Mouse (Mus musculus): ENCODE data around the gene Bmt2. TPM values are rescaled to one million over a fixed set of nuclear protein-coding genes. Genes with fewer than 3 reads are reported as not detected.

Bmt2 gene
- polyA plus RNA-seq (2012; rRNA removed): 14.6 and 15.9 TPM in 2 replicates

DNA sequence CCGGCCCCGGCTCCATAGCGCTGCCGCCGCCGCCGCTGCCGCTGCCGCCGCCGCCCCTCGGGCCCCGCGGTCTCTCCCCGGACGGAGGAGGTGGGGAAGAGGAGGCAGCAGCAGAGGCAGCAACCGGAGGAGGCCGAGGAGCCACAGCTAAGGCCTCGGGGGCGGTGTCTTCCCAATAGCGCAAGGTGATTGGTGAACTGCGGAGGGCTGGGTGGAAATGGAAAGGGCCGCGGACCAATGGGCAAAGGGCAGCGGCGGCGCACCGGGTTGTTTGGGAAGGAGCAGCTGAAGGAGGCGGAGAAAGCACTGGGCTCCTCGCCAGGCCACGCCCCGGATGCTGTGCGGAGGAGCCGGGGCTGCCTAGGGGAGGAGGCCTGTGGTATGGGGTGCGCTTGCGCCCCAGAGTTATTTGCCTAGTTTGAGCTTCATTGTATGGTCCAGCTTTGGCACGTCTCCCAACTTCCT, at the start of gene Bmt2:
Gene Bmt2 (minus strand): TSS at position 149 of the 465 bp plus-strand sequence.
- DNase-seq (ENCODE audit: extremely low spot score in 1 of 2, low spot score in 1 of 2): peak; percentile 98 to 99

DNA sequence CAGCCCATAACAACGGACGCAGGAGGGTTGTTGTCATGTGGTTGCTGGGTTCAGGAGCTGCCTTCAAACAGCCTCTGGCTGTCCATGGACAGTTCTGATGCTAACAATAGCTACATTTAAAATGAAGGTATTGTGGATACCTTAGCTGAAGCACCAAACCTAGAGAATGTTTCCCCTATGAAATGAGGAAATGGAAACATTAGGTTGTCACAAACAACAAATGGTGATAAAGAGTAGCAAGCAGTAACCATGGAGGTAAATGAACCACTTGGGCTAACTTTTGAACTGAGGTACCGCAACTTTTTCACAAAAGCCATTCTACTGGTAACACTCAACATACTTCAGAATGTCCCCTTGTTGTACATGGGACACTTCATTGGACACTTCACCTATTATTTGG, 44.4 kb upstream of the Bmt2 start:
- no peak for DNase-seq (ENCODE audit: extremely low spot score in 1 of 2, low spot score in 1 of 2)

DNA sequence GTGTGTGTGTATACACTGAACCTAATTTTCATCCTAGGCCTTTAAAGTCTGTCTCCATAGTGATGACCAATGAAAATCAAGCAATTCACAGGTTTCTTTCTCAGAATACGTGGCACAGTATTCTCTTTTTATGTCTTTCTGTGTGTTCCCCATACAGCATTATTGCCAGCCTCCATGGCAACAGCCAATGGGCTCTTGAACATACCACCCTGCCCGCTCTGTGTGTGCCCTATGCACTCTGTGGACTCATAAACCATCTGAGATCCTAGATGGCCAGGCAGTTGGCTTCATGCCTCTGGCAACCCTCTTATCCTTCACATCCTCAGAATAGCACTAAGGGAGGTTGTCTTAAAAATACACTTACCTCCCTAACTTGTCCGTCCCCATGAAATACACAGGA, 37.1 kb upstream of the Bmt2 start:
- no peak for DNase-seq (ENCODE audit: extremely low spot score in 1 of 2, low spot score in 1 of 2)

DNA sequence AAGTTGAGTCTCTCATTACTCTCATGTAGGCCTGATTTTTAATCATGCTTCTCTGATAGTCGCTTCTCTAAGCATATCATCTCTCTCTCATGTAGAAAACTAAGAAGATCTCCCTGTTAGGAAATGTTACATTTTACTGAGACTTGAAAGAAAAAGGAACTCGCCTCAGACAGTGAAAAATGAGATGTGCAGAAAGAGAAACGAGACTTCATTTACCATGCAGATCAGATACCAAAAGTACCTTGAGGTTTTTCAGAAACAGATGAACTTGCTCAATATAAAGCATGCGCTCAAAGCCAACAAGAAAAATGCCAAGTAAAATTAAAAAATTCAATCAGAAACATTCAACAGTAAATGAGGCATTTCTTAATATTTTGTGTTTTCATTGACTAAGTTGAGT, 19.1 kb upstream of the Bmt2 start:
- no peak for DNase-seq (ENCODE audit: extremely low spot score in 1 of 2, low spot score in 1 of 2)

DNA sequence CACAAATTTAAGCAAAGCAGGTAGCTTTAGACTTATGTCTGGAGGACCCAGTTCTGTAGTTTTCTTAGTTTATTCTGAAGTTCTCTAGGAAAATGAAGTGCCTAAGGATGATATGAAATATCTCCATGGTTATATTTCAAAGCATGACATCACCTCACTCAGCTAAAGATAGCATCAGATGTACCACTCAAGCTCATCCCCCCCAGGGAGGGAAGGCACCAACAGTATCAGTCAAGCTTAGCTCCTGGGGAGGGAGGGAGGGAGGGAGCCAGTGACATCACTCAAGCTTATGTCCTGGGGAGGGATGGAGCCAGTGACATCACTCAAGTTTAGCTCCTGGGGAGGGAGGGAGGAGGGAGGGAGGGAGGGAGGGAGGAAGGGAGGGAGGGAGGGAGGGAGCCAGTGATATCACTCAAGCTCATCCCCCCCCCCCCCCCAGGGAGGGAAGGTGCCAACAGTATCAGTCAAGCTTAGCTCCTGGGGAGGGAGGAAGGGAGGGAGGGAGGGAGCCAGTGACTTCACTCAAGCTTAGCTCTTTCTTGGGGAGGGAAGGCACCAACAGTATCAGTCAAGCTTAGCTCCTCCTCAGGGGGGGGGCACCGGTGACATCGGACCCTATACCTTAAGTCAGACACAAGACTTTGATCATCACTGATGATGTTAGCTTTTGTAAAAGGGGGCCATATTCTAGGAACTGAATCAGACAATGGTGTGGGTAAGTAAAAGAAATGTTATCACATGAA, 17.5 kb upstream of the Bmt2 start:
- no peak for DNase-seq (ENCODE audit: extremely low spot score in 1 of 2, low spot score in 1 of 2)

DNA sequence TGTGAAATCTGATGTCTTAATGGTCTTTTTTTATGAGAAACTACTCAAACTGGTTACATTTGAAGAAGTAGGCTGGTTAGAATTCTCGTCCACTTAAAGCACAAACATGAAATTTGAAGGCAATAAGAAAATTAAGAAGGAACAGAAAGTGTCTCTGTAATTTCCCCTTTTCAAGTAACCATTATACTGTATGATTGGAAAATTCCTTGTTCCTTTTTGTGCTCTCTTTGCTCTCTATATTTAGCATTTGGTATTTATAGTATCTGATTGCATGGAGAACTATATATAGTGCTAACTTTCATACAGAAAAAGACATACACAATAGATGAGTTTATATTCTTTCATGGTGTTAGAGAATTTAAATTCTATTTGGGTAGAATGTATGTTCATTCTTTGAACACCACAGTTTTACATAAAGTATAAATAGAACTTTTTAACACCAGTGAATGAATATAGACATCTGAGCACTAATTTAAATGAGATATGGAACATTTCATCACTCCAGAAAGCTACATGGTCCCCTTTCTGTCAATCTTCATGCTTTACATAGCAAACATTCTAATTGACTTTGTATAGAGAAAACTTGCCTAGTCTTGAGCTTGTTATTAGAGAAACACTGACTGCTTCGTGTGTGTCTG, 14.0 kb upstream of the Bmt2 start:
- no peak for DNase-seq (ENCODE audit: extremely low spot score in 1 of 2, low spot score in 1 of 2)

DNA sequence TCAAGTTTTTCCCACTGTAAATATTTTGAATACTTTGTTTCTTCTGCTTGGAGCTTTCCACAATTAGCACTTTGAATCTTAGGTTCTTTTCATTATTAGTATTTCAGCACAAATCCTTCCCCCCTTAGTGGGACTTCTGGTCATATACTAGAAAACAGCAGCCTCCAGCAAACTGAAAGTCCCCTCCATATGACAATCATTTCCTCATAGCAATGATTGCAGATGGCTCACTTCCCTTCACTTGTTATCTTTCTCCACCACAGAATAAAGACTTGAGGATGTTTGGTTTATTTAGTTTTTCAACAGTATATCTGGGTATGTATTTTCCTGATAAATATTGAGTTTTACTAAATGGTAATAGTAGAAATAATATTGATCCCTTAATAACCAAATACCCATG, 12.6 kb upstream of the Bmt2 start:
- DNase-seq (ENCODE audit: extremely low spot score in 1 of 2, low spot score in 1 of 2): no peak

DNA sequence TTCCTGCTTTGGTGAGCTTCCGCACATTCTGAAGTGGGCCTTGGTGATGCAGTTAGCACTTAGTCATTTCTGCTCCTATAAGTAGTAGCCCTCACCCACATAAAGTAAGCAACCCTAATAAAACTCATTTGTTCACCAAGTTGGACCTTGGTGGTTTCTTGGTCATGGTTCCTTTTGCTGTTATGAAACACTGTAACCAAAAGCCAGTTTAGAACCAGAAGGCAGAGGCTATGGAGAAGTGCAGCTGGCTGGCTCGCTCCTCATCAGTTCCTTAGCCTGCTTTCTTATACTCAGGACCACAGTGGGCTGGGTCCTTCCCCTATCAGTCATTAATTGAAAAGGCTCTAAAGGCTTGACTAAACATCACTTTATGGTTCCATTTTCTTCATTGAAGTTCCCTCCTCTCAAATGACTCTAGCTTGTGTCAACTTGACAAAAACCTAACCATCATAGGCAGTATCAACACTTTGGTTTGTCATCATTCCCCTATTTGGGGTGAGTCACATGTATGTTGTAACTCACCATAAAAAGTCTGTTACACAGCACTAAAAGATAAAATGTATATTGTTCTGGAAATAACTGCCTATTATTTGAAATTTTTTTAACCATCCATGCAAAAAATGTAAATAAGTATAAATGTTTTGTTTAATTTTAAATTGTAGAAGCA, 6.3 kb upstream of the Bmt2 start:
- DNase-seq (ENCODE audit: extremely low spot score in 1 of 2, low spot score in 1 of 2): no peak

DNA sequence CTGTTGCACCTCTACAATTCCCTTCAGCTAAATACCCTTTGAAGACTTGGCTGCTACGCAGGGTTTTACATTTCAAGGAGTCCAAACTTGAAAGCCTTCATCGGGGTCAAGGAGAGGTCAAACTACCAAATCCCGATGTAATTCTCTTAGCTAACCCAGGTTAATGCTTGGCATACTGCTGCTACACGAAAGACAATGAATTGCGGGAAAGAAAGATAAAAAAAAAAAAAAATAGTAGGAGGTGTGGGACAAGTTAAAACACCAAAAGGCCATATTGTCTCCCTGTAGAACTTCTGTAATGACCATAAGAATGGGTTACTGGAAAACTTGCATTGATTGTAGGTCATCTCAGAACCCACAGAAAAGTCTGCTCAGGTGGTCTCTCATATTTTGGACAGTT, 583 bp upstream of the Bmt2 start:
- DNase-seq (ENCODE audit: extremely low spot score in 1 of 2, low spot score in 1 of 2): no peak

DNA sequence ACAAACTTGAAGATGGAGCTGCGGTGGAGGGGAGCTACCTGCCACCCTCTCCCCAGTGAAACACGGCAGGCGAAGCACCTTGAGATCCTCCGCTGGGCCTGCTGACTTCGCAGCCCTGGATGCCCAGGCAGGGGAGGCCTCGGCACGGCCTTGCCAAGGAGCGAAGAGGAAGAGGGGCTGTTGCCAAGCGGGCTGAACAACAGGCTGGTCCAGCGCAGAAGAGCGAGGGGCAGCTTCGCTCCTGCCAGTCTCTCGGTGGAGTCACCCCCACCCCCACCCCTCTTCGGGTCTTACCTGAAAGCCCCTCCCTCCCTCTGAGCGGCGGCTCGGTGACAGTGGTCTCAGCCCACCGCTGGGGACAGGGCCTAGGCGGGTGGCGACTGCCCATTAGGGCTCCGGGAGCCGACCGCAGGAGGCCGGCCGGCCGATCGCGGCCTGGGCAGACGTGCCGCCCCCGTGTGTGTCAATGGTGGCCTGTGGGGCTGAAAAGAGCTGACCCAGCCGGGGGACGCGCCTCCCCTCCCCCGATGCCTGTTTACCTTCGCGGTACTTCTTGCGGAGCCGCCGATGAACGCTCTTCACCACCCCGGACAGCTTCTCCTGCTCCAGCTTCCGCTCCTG, 515 bp downstream of the Bmt2 start:
- DNase-seq (ENCODE audit: extremely low spot score in 1 of 2, low spot score in 1 of 2): peak; percentile 18 to 38

DNA sequence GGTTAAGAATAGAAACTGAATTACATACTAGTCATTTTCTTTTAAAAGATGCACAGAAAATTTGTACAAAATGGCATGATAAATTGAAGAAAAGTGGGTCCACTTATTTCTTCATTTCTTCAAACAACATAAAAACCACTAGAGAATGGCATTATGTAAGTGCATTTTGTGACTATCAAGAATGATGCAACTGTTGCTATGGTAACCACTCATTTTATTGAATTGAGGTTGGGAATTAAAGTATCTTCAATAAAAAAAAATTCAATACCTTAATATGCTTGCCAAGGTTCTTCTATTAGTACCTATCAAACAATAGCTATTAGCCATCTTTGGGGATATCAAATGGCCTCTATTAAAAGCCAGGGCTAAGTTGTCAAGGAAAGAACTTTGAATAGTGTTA, 1.6 kb downstream of the Bmt2 start:
- DNase-seq (ENCODE audit: extremely low spot score in 1 of 2, low spot score in 1 of 2): peak in 1 of 2 experiments; percentile 26

DNA sequence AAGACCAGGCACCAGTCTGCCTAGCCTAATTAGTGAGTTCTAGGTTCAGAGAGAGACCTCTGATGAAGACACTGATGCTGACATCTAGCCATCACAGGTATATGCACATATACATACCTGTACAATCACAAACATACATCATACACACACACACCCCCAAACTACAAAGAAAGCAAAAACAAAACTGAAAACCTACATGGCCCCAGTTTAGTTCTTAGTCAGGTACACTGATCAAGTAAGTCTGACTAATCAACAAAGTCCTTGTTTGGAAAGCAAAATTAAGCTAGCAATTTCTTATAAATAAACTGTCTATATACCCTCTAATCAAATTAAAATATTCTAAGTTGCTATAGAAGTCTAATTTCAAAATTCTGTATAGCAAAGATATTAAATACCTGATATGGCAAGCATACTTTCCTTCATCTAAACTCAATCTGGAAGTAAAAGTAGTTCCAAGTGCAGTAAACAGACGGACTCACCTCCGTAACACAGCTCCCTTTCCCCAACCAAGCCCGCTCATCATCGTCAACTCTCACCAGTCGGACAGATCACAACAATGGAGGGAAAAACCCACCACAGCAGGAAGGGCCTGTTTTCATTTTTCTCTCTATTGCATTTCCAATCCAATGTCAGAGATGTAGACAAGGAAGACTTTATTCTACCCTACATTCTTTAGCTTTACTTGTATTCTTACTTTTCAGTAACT, 3.0 kb downstream of the Bmt2 start:
- DNase-seq (ENCODE audit: extremely low spot score in 1 of 2, low spot score in 1 of 2): no peak

DNA sequence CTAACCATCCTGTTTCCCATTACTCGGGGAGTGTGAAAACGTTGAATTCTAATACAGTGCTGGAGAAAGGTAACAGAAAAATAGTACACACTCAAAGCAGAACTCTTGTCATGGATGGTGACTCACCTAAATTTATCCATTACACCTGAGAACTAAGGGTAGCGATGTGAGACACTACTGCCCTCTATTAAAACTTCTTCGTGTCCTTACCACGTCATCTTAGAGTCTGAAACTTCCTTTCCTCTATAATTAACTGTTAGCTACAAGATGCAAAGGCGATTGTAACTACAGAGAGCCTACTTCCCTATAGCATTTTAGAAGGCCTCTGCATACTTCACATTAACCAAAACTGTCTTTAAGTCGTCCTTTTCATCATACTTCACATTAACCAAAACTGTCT, 12.1 kb downstream of the Bmt2 start:
- no peak for DNase-seq (ENCODE audit: extremely low spot score in 1 of 2, low spot score in 1 of 2)

DNA sequence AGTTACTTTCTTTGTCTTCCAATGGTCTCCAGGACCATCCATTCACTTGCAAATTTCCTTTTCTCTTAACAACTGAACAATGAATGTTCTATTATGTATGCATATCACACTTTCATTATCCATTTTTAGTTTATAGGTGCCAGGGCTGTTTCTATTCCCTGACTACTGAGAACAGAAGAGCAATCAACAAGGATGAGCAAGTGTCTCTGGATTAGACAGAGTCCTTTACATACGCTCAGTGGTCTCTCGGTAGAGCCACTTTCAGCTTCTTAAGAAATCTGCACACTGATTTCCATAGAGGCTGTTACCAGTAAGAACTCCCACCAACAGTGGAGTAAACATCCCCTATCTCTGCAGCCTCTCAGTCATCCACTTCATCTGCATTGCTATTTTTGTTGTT, 19.8 kb downstream of the Bmt2 start:
- no peak for DNase-seq (ENCODE audit: extremely low spot score in 1 of 2, low spot score in 1 of 2)

DNA sequence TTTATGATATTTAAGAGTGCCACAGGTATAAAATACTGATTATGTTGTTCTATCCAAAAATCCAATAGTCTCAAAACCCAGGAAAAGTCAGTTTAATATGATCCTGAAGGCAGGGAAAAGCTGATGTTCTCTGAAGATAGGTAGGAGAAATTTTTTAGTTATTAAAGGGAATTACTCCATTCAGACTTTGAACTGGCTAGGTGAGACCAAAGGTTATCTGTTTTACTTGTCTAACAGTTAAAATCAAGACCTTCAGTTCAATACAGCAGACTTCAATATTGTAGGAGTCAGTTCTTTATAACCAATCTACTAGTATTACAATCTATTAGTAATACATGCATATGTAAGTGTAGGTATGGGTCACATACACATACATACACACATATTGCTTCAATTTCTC, 23.7 kb downstream of the Bmt2 start:
- no peak for DNase-seq (ENCODE audit: extremely low spot score in 1 of 2, low spot score in 1 of 2)

DNA sequence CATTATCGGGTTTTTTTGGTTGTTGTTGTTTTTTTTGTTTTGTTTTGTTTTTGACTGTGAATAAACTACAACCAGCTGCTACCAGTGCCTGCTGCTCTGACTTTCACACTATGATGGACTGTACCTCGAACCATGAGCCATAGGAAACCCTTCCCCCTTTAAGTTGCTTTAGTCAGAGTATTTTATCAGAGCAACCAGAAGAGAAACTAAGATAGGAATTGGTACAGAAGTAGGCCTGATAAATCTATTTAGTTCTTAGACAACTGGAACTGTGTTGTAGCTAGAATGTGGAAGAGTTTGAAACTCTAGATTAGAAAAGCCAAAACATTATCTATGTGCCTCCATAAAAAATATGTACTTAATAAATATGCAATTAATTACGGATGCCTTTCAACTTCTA, 25.5 kb downstream of the Bmt2 start:
- no peak for DNase-seq (ENCODE audit: extremely low spot score in 1 of 2, low spot score in 1 of 2)

DNA sequence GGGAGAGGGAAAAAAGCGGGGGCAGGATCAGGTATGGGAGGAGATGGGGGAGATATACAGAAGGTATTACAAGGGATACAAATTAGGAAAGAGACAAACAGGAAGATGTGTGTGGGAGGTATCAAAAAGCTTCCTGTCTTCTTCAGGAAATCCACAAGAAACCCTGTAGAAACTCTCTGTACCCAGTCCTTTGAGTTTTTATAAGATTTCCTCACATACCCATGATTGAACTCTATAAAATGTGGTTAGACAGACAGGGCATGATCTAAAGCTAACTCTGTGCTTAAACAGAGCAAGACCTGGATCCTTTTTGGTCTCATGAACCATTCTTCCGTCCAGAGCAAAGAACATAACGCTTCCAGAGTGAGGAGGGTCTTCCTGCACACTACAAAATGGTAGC, 26.9 kb downstream of the Bmt2 start:
- DNase-seq (ENCODE audit: extremely low spot score in 1 of 2, low spot score in 1 of 2): no peak

DNA sequence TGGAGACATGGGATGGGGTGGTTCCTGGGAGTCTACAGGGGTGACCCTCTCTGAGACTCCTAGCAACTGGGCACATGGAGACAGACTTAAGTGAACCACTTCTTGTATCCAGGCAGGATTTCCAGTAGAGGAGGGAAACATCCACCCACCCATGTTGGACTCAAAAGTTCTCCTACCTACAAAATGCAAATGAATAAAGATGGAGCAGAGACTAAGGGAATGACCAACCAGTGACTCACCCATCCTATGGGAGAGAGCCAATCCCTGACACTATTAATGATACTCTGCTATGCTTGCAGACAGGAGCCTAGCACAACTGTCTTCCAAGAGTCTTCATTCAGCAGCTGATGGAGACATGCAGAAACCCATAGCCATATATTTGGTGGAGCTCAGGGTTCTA, 29.5 kb downstream of the Bmt2 start:
- DNase-seq (ENCODE audit: extremely low spot score in 1 of 2, low spot score in 1 of 2): peak in 1 of 2 experiments; percentile 37

DNA sequence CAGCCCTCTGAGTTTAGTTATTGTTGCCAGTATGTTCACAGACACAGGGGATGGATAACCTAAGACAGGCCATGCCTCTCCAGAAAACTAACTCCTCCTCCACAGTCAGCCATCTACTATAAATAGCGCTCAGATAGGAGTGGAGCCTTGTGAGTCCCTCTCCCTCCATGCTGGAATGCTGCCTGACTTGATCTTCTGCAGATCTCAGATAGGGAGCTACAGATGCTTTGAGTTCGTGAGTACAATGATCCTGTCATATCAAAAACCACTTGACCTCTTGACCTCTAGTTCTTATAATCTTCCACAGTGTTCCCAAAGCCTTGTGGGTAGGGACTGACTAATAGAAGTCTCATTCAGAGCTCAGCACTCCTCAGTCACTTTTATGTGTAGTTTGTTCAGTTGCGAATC, 41.2 kb downstream of the Bmt2 start:
- DNase-seq (ENCODE audit: extremely low spot score in 1 of 2, low spot score in 1 of 2): no peak

DNA sequence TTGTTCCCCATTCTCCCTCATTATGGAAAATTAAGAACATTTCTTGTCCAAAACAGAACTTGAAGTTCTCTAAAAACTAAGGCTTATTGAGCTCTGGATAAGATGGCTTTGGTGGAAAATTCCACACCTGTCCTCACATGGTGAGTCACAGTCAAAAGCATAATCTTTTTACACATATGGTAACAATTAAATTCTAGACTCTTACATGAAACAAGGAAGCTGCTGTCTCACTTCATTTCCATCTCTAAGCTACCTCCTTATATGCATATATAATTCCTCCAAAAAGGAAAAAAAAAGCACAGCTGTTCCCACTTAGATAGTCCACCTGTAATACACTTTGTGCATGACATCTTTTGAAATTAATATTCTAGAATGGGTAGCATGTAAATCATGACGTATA, 45.2 kb downstream of the Bmt2 start:
- DNase-seq (ENCODE audit: extremely low spot score in 1 of 2, low spot score in 1 of 2): no peak

DNA sequence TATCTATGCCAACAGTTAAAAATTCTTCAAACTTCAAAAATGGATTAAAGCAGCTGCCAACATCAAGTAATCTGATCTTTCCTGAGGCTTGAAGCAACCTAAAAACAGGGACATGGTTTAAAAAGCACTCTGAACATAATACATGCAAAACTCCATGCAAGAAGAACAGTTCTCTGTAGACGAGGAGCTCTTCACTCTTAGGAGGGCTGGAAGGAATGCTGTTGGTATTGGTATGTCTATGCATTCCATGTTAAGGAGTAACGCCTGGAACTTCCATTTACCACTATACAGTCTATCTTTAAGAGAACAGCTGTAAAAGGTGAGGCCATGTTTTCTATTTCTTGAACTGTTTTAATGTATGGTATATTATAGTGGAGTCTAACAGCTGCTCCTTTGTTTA, 47.2 kb downstream of the Bmt2 start:
- DNase-seq (ENCODE audit: extremely low spot score in 1 of 2, low spot score in 1 of 2): no peak
